Mouse (Mus musculus): ENCODE results near the gene Lce1e.

The Lce1e gene

DNA sequence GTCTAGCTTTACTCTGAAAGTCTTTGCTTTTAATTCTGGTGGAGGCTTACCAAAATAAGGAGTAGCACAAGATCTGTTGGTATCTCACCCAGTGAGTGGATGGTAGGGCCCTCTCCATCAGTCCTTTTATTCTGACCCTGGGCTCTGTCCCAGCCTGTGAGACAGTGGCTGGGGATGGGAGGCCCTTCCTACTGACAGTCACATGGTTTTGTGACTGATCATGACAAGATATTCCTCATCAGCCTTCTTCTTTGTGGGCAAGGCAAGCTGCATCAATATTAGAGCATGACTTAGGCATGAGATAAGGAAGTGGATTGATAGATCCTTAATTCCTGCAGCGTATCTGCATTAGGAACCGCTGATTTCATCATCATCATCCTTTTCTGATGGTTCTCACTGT is at the start of gene Lce1e:
TSS of gene Lce1e (minus strand) at position 101 of the 400 bp plus-strand sequence.
- no peak for DNase-seq

DNA sequence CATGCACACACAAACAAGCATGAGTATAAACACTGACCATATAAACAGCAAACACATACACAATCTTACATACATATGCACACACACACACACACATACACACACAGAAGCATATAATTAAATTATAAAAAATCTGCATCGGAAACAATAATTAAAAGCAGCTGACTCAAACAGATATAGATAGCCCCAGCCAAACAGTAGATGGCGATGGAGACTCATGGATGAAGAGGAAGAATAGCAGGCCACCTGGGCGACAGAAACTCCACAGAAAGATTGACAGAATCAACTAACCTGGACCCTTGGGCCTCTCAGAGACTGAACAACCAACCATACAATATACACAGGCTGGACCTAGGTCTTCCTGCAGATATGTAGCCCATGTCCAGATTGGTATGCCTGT is 44.3 kb upstream of the Lce1e start:
- no peak for DNase-seq

DNA sequence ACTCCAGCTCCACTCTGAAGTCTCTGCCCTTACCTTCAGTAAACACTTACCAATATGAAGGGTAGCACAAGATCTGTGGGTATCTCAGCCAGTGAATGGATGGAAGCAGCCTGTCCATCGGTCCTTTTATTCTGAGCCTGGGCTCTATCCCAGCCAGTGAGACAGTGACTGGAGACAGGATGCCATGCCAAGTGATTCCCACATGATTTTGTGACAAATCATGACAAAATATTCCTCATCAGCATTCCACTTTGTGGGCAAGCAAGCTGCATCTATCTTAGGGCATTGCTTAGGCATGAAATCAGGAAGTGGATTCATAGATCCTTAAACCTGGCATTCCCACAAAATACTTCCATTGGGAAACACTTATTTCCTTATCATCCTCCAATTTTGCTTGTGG is 43.4 kb upstream of the Lce1e start, which contains the start of gene Lce1g:
TSS of gene Lce1g (minus strand) at position 101 of the 400 bp plus-strand sequence.
- no peak for DNase-seq

DNA sequence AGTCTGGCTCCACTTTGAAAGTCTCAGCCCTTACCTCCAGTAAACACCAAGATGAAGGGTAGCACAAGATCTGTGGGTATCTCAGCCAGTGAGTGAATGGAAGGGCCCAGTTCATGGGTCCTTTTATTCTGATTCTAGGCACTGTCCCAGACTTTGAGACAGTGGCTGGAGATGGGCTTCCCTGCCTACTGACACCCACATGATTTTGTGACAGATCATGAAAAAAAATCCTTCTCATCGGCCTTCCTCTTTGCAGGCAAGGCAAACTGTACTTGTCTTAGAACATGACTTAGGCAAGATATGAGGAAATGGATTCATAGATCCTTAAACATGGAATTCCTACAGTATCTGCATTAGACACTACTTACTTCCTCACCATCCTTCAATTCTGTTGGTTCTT is 30.1 kb upstream of the Lce1e start, which contains the start of gene Gm38119:
TSS of gene Gm38119 (minus strand) at position 101 of the 400 bp plus-strand sequence.
- DNase-seq = no peak

DNA sequence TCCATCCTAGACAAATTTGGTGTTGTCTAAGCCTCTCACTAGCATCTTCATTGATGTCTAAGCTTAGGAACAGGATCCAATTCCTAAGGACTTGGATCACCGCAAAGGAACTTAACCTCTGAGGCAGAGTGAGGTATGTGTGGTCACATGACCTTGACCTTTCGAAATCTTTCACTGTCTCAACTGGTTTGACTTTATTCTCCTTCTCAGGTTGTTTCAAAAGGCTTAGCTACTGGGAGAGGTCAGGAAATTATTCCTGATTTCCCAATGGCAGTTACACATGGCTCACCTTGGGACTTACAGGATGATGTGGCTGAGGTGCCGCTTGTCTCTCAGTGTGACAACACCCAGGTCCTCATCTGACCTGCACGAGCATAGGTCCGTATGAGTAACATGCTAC is 13.8 kb upstream of the Lce1e start:
- no peak for DNase-seq

DNA sequence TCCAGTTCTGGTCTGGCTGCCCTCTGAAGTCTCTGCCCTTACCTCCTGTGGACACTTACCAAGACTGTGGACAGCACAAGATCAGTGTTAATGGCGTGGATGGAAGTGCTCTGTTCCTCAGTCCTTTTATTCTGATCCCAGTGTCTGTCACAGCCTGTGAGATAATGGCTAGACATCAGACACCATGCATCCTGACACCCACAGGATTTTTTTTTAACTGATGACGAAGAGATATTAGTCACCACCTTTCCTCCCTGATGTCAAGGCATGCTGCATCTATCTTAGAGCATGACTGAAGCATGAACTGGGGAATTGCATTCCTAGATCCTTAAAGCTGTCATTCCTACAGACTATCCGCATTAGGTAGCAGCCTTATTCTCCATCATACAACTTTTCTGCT is 11.4 kb upstream of the Lce1e start, which contains the start of gene Lce1f:
TSS of gene Lce1f (minus strand) at position 101 of the 400 bp plus-strand sequence.
- DNase-seq = no peak

DNA sequence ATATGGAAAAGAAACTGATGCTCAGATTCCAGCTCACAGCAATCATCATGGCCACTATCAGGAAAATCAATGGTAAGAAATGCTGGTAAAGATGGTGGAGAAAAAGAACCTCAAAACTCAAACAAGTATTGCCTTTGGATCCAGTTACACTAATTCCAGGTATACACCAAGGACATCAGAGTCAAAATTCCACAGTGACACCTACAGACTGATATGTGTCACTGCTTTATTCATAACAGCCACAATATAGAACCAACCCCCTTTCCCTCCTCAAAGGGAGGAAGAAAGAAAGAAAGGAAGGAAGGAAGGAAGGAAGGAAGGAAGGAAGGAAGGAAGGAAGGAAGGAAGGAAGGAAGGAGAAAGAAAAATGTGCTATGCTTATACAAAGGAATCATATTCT is 6.2 kb upstream of the Lce1e start:
- DNase-seq = no peak

DNA sequence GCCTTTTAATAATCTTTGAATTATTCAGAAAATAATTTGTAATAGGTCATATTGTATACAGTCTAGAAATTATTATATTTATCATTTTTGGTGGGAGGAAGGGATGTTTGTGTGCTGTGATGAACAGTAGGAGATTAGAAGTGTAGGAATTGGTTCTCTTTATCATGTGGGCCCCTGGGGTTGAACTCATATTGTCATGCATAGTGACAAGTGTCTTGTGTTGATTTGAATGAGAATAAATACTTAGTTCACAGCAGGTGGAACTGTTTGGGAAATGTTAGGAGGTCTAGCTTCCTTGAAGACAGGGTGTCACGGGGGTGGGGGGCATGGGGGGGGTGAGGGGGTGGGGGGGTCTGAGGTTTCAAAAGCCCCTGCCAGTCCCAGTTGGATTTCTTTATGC is 14.3 kb downstream of the Lce1e start:
- no peak for DNase-seq

DNA sequence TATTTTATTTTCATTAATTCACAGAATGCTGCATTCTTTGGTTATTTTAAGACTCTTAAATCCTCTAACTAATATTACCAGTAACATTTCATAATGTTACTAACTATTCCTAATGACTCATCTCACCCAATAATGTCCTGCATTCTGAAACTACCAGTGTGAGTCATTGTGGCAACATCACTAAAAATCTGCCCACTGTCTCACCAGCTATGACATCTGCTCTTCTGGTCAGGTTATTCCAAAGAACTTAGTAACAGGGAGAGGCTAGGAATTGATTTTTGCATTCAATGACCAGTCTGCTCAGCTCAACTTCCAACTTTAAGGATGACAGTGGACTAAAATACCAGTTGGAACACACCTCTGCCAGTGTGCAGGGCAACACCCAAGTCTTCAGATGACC is 17.2 kb downstream of the Lce1e start:
- DNase-seq = no peak

DNA sequence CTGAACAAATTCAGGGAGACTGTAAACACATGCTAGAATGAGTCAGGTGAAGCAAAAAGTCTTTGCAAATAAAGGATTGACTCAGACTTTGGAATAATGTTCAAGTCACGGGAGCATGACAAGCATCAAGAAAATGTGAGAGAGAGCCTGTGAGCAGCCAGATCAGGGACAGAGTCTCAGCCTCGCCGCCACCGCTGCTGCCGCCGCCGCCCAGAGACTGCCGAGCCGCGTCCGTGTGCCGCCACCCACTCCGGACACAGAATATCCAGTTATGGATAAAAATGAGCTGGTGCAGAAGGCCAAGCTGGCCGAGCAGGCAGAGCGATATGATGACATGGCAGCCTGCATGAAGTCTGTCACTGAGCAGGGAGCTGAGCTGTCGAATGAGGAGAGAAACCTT is 19.7 kb downstream of the Lce1e start:
- peak; percentile 28 to 64 for DNase-seq

DNA sequence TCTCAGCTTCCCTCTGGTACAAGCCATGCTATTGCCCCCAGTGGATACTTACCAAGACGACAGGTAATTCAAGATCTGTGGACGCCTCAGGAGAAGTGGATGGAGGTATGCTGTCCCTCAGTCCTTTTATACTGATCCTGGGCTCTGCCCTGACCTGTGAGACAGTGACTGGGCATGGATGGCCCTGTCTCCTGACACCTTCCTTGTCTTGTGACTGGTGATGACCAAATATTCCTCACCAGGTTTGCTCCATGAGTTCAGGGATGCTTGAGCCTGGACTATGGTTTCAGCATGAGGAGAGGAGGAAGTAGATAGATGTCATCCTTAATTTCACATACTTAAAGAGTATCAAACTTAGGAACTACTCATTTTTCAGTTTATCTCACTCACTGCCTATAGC is 21.8 kb downstream of the Lce1e start, which contains the start of gene Lce1d:
TSS of gene Lce1d (minus strand) at position 101 of the 400 bp plus-strand sequence.
- no peak for DNase-seq

DNA sequence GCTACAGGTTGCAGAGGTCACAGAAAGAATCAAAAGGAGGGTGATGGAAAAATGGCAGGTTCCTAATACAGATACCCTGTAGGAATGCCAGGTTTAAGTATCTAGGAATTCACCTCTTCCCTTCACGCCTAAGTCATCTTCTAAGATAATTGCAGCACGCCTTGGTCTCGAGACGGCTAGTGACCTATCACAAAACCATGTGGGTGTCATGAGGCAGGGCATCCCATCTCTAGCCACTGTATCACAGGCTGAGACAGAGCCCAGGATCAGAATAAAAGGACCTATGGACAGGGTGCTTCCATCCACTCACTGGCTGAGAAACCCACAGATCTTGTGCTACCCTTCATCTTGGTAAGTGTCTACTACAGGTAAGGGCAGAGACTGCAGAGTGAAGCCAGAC is 29.9 kb downstream of the Lce1e start, which contains the start of gene Lce1c:
TSS of gene Lce1c (plus strand) at position 301 of the 400 bp plus-strand sequence.
- DNase-seq = no peak

DNA sequence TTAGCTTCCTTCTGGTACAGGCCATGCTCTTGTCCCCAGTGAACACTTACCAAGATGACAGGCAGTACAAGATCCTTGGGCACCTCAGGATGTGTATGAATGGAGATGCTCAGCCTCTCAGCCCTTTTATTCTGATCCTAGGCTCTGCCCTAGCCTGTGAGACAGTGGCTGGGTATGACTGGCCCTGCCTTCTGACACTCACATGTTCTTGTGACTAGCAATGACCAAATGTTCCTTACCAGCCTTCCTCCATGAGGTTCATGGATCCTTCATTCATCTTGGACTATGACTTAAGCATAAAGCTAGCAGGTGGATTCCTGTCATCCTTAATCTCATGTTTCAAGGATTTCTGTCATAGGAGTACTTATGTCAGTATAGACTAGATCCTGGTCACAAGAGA is 38.7 kb downstream of the Lce1e start, which contains the start of gene Lce1a2:
TSS of gene Lce1a2 (minus strand) at position 101 of the 400 bp plus-strand sequence.
- no peak for DNase-seq

Measured in cerebellum, postnatal 25 days (tissue).